Mouse (Mus musculus): Measurements from ENCODE around the gene Tubb4b.

The Tubb4b gene

DNA sequence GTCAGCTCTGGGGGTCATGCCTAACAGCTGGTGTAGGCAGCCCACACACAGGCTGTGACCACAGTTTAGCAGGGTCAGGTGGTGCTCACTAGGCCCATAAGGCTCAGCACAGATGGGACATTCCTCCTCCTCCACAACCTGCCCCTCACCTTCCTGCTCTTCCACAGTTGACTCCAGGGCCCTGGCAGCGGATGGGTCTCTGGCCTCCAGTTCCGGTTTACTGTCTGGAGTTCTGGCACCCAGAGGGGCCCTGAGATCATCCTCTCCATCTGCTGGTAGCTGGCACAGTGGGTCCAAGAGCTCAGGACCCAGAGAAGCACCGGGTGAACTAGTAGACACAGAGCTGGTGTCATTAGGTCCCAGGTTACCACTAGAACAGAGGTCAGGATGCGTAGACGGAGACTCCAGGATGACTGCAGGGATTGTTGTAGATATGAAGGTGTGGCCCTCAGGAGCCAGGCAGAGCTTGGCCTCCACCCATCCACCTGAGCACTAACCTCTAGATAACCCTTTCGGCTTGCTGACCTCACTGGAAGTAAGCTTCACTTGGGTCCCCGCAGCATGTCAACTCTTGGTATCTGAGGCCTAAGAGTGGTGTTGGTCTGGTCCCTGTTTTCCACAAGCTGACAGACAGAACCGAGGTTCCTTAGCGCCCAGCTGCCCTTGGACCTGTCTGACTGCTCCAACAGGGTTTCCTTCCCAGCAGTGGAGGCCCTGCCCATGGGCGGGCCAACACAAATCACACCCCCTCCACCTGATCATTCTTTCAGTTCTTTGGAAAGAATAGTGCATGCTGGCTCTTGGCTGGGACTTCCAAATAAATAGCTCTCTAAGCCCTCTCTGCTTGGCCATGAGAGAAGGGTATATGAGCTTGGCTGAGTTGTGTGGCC, 21.9 kb upstream of the Tubb4b start, which contains the start of gene AL732309.1:
TSS of gene AL732309.1 (minus strand) at position 681 of the 890 bp plus-strand sequence.
- DNase-seq (ENCODE audit: inconsistent age in 2 of 2, low spot score in 1 of 2) = no peak

DNA sequence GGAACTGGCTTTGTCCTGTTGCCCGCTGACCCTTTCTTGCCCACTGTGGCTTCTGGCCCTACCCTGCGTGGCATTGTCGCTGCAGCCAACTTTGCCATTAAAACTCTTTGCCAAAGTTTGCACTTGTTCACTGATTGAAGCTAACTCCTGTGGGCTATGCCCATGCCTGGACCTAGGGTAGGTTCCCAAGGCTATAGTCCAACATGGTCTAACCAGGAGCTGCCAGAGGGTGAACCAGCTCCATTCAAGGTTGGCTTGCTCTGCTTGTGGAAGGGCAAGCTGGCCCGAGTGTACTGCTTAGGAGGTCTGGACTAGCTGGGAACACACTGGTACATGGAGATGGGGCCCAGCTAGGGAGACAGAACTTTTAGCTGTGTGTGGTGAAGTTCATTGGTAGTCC, 19.6 kb upstream of the Tubb4b start:
- DNase-seq (ENCODE audit: inconsistent age in 2 of 2, low spot score in 1 of 2) = peak in 1 of 2 experiments; percentile 25

DNA sequence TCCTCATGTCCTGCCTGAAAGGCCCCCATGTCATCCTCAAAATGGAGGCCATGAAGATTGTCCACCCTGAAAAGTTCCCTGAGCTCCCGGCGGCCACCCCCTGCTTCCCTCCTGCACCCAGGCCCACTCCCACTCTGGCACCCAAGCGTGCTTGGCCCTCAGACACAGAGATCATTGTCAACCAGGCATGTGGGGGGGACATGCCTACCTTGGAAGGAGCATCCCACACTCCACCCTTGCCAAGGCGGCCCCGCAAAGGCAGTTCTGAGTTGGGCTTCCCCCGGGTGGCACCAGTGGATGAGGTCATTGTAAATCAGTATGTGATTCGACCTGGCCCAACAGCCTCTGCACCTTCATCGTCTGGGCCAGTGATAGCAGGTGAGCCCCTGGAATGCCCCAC, 18.8 kb upstream of the Tubb4b start:
- no peak for DNase-seq (ENCODE audit: inconsistent age in 2 of 2, low spot score in 1 of 2)

DNA sequence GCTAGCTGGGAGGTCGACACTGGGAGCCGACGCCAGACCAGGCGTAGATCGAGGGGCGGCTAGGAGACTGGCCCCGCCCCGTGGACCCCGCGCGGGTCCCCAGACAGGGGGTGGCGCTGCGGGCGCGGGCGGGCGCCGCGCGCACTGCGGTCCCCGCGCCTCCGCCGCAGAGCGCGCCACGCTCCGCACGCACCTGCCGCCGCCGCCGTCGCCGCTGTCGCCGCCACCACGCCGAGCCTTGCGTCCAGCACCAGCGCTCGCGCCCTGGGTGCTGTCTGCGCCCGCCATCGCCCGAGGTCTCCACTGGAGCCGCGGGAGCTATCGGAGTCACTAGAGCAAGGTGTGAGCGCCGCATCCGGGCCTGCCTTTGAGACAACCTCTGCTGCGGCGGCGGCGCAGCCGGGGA, 17.6 kb upstream of the Tubb4b start, which contains the start of the genes Rnf208 and Cysrt1:
TSS of gene Rnf208 (plus strand) at position 155 of the 406 bp plus-strand sequence.
TSS of gene Cysrt1 (minus strand) at position 352 of the 406 bp plus-strand sequence.
- peak in 1 of 2 experiments; percentile 46 for DNase-seq (ENCODE audit: inconsistent age in 2 of 2, low spot score in 1 of 2)

DNA sequence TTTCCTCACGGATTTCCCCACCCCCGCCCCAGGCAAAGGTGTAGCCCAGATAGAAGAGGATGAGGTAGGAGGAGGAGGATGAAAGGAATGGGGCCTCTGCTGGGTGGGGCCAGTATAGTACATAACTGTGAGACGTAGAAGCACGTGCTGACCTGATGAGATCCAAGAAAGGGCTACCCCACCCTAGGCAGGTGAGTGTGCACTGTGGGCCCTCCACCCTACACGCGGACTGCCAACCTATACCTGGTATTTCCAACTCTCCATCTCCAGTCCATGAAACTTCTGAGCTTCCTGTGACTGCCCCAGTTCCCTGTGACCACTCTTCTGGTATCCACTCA, 16.9 kb upstream of the Tubb4b start:
- peak in 1 of 2 experiments; percentile 47 for DNase-seq (ENCODE audit: inconsistent age in 2 of 2, low spot score in 1 of 2)

DNA sequence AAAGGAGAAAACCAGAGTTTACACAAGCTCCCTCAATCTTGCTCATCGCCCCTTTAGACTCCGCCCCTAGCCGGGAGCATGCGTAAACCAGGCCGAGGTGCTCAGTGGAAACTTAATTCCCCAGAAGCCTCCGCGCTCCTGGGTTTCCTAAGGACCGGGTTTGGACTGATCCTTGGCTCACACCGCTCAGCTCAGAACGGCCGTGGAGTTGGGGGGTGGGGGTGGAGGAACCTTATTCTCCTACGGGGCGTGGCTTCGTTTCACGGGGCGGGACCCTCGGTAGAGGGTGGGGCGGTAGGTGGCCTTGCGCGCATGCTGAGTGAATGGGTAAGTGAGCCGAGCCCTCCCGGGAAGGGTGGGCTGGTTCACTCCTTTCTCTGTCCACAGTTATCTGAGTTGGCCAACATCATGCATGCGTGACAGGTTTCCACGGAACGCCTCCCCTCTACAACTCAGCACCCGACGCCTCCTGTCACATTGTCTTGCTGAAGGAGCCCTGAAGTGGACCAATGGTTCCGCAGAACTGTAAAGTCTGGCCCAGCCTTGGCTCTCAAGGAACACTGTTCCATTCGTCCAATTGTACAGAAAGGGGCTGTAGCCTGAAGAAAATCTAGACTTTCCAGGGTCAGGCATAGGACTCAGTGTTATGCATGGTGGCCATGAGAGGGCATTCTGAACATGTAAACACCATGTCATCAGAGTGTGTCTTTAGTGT, 16.4 kb upstream of the Tubb4b start:
- DNase-seq (ENCODE audit: inconsistent age in 2 of 2, low spot score in 1 of 2) = peak; percentile 80 to 91

DNA sequence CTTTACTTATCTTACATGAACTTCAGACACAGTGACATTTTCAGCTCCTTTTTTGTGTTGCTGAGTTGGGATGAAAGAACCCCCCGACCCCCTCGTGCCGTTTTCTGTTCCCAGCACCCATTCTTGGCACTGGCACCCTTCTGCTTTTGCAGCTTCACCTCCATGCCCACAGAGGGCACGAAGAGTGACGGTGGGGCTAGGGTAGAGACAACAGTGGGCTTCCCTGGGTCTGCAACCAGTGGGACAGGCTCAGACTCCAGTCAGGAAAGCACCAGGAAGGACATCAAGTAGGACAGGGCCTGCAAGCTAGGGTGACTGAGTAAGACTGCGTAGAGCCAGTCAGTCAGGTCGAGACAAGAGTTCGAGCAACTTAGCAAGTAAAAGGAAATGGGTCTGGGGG, 15.8 kb upstream of the Tubb4b start:
- DNase-seq (ENCODE audit: inconsistent age in 2 of 2, low spot score in 1 of 2) = peak in 1 of 2 experiments; percentile 25

DNA sequence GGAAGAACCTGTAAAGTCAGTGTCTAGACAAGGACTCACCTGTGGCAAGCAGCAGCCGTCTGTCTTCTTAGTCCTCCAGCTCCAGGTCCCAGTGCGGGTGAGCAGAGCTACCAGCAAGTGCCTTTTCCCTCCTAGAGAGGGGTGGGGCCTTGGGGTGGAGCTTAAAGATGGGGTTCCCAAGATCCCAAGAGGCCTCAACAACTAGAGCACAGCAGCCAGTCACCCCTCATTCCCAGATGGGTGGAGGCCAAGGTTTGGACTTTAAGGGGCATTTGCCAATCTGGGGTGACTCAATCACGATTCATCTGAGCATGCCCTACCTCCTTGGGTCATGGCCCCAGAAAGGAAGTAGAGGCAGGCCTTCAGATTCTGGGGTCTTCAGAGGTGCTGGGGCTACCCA, 15.3 kb upstream of the Tubb4b start:
- peak in 1 of 2 experiments; percentile 53 for DNase-seq (ENCODE audit: inconsistent age in 2 of 2, low spot score in 1 of 2)

DNA sequence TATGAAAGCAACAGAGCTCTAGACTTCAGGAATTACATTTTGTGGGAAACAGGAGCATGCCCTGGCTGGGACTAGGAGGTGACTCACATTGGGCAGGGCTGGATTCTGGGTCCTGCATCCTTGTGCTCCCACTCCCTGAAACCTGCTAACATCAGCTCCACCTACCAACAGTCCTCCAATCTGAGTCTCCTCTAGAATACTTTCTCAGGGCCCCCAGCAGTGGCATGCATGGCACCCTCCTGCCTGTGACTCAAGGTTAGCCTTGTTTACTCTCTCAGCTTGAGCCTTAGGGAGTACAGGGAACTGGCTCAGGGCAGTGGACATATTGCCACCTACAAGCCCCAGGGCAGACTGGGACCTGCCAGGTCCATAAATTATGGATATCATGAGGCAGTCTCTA, 13.6 kb upstream of the Tubb4b start:
- DNase-seq (ENCODE audit: inconsistent age in 2 of 2, low spot score in 1 of 2) = no peak

DNA sequence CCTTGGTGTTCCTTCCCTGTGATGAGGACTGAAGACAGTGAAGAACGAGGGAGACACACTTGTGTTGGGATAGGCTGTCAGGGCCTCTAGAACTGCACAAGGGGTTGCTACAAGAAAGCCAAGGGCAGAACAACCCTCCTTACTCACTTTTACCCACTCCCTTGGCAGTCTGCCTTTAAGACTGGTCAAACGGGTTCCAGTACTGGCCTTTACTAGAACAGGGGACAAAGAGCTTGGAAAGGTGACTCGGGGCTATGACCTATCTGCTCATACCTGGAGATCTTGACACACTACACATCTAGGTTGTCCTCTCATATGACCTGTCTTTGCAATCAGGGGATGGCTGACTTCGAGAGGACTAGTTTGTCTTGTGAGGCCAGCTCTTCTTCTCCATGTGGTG, 13.0 kb upstream of the Tubb4b start:
- no peak for DNase-seq (ENCODE audit: inconsistent age in 2 of 2, low spot score in 1 of 2)

DNA sequence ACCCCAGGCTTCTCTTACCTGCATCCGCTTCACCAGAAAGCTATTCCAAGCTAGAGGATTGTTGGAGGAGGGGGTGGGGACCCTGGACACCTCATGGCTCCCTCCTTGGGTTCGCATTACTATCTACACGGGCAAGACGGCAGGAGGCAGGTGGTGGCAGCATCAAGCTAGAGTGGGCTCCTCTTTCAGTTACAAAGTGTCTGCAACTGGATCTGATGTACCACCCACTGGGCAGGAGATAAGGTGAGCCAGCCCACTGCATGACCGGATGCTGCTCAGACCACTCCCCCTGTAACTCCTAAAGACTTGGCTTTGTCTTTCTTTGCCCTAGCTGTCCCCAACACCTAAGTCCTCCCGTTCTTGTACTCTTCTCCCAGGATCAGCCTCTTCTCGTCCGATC, 12.1 kb upstream of the Tubb4b start, which contains the start of gene Rnf224:
TSS of gene Rnf224 (minus strand) at position 174 of the 400 bp plus-strand sequence.
- no peak for DNase-seq (ENCODE audit: inconsistent age in 2 of 2, low spot score in 1 of 2)

DNA sequence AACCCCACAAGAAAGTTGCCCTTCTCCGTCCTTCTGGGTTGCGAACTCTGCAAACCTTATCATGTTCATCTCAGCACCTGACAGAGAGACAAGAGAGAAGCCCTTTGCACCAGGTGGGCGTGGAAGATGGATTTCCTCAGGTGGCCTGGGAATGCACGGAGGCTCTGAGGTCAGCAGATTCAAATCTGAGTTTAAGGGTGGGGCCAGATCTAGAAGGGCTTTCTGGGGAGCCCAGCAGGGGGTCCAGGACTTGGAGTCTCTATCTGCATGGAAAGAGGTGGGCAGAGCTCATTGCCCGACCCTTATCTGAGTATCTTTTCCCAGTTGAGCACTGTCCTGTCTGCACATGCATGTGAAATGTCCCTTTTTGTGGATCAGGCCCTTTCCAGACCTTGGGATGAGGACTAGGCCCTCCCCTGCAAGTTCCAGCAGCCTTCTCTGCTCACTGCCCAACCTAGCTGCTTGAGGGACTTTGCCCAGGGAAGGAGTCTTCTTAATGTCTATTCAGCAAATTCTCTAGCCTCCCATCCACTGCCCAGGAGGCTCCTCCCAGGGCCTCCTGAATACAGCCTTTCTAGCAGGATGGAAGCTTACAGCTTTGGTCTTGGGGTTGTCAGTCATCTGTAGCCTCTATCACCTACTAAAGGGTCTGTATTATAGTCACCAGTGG, 10.2 kb upstream of the Tubb4b start:
- DNase-seq (ENCODE audit: inconsistent age in 2 of 2, low spot score in 1 of 2) = no peak

DNA sequence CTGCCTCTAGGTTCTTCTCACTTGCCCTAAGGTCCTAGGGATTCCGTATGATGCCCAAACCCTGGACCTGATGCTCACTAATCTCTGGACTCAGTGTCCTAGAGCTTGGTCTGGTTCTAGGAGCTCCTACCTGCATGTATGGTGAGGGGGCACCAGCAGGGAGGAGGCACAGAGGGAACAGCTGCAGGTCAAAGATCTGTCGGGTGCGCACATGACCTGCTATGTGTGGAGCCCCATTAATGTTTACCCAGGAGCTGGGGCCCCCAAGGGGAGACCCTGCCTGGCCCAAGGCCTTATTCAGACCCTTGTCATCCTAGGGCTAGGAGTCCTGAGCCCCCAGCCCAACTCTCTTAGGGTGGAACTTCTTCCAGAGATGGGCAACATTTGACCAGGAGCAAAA, 9.5 kb upstream of the Tubb4b start, which contains the start of gene Slc34a3:
TSS of gene Slc34a3 (minus strand) at position 315 of the 400 bp plus-strand sequence.
- no peak for DNase-seq (ENCODE audit: inconsistent age in 2 of 2, low spot score in 1 of 2)

DNA sequence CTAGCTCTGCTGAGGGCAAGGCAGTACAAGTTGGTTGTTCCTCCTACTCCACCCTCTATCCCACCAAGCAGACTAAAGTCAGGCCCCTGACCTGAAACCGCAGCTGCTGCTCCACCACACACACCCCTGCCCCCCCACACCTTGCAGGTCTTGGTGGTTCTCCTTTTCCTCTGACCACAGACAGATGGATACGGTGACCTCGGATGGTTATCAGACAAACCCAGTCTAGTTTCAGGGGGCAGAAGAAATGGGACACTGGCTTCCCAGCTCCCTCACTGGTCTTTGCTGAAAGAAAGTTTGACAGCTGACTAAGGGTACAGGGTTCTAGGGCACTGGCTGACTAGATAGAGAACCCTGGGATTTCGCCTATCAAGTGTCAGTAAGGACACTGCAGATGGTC, 8.9 kb upstream of the Tubb4b start:
- DNase-seq (ENCODE audit: inconsistent age in 2 of 2, low spot score in 1 of 2) = no peak

DNA sequence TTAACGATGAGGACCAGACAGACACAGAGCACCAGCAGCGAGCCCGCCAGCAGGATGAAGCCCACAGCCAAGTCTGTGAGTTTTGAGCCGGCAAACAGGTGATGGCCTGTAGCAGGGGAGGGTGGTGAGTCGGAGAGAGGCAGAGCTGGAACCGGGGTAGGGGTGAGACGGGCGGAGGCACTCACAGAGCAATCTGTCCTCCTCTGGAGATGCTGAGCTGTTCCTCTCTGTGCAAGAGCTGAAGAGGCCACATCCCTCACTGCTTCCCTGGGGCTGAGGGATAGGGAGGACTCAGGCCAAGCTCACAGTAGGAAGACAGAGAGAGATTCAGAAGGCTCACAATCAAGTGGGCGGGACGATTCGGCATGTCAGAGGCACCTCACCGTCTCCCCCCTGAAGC, 6.5 kb upstream of the Tubb4b start:
- DNase-seq (ENCODE audit: inconsistent age in 2 of 2, low spot score in 1 of 2) = no peak

DNA sequence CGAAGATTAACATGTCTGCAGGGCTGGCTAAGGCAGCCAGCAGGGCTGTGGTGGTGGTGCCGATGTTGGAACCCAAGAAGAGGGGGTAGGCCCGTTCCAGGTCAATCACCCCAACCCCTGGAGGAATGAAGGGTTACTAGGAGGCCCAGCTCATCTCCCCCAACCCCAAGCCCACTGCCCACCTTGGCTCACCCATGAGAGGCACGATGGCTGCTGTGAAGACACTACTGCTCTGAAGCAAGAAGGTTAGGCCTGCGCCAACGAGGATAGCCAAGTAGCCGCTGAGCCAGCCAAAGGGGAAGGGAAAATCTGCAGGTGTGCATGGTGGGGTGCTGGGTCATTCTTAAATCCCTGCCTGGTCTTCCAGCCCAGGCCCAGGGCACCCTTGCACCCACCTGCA, 6.1 kb upstream of the Tubb4b start:
- no peak for DNase-seq (ENCODE audit: inconsistent age in 2 of 2, low spot score in 1 of 2)

DNA sequence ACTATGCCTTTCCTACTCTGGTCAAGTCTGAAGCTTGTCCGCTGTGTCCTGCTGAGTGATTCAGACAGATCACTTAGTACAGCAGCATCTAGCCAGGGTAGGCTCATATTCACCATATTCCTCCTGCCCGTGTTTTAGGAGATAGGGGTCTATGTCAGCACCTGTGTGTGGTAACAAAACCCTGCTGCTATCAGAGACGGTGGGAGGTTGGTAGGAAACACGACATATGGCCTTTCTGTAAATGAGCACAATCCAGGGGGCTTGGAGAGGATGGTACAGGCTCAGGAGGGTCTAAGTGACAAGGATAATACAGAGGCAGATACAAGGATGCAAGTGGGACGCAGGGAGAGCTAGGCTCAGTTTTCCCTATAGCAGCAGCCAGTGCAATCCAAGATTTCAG, 5.1 kb upstream of the Tubb4b start:
- DNase-seq (ENCODE audit: inconsistent age in 2 of 2, low spot score in 1 of 2) = no peak

DNA sequence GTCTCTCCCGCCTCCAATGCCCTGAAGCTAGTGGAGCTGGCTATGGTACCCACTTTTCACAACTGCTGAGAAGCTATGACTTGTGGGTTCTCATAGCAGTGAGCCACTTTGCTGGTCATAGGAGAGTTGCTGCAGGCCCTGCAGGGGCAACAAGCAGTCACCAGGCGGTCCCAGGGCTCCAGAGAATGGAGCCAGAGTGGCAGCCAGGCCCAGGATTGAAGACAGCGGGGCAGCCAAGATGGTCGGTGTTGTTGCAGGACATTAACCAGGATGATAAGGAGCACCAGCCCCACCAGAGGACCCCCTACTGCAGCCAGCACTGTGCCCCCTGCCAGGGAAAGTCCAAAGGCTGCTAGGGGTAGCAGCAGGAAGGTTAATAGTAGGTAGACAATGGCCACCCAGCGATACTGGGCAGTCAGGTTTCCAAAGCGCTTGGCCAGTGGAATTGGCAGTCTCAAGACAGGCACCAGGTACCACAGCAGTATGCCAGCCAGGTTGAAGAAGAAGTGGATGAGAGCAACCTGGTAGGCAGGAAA, 4.6 kb upstream of the Tubb4b start:
- peak in 1 of 2 experiments; percentile 47 for DNase-seq (ENCODE audit: inconsistent age in 2 of 2, low spot score in 1 of 2)

DNA sequence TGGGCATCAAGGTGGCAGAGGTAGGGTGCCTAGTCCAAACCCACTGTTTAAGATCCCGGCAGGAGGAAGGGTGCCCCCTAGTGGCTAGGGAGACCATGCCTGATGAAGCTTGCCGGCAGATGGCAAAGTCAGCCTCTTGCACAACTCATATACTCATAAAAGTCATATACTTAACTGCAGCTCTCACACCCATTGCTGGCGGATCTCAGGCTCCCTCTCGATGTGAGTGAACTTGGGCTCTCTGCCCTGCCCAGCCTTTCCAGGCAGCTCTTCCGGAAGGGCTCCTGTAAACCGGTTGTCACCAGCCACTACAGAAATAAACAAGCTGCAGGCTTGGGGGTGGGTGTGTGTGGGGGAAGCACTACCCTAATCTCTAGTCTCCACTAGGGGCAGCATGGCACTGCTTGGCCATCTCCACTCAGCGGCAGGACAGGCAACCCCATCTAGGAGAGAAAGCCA, 4.0 kb upstream of the Tubb4b start:
- DNase-seq (ENCODE audit: inconsistent age in 2 of 2, low spot score in 1 of 2) = peak; percentile 89 to 96

DNA sequence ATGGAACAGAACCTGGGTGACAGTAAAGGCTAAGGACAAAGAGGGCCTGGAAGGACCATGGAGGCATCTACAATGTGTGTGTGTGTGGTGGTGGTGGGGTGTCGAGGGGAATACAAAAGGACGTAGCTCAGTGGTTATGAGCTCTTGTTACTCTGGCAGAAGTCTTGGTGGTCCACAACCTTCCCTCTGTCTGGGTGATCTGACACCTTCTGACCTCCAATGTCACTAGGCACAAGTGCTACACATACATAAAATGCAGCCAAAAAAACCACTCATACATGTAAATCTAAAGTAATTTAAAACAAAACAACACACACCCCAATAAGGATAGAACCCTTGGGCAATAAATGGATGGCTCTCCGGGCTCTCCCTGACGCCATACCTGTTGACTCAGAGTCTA, 2.9 kb upstream of the Tubb4b start:
- no peak for DNase-seq (ENCODE audit: inconsistent age in 2 of 2, low spot score in 1 of 2)

DNA sequence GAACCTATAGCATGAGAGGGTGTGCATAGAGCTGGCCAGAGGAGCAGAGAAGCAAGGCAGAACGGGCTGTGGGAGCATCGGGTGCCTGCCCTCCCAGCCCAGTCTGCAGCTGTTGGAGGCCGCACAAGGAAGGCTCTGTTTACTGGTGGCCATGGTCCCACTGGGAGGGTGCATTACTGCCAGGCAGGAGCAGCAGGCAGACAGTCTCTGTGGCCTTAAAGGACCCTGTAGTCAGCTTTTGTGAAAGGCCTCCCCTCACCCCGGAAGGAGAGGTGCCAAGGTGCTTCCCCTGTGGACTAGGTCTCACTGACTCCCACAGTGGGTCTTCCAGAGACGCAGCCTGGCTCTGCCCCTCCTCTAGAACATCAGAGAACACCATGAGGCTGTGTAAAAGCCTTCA, 2.4 kb upstream of the Tubb4b start:
- DNase-seq (ENCODE audit: inconsistent age in 2 of 2, low spot score in 1 of 2) = peak in 1 of 2 experiments; percentile 48

All from adrenal gland, adult (tissue).